In genomic region chr9:59949981-59950380, GRCm38 (mm10) we compare ENCODE assay signal across 21 mouse cellular contexts. TPM values are rescaled to one million over a fixed set of nuclear protein-coding genes. Genes with fewer than 3 reads are reported as not detected.
"Had no signal": no experiment of that assay in that cellular context is flagged by ENCODE, and none has a peak within 500 bp of the region (broad histone marks: within the 10 kb centered on the region; RNA-seq: fewer than 3 reads in every experiment).

No protein-coding gene starts in this region.

- H3K27ac ChIP-seq: liver, embryonic 12.5 days; liver, embryonic 14.5 days; midbrain, embryonic 10.5 days; midbrain, embryonic 13.5 days; neural tube, embryonic 13.5 days; neural tube, embryonic 15.5 days; stomach, embryonic 15.5 days; stomach, postnatal 0 days had no signal

- H3K4me3 ChIP-seq: liver, embryonic 12.5 days; midbrain, embryonic 10.5 days; midbrain, embryonic 13.5 days; myocyte; neural tube, embryonic 13.5 days; neural tube, embryonic 15.5 days; stomach, embryonic 15.5 days had no signal

- H3K4me2 ChIP-seq: liver, embryonic 12.5 days; lung, embryonic 14.5 days; midbrain, embryonic 13.5 days; neural tube, embryonic 13.5 days; neural tube, embryonic 15.5 days; stomach, embryonic 15.5 days had no signal

- H3K9ac ChIP-seq: liver, embryonic 12.5 days; liver, embryonic 14.5 days; lung, embryonic 14.5 days; midbrain, embryonic 13.5 days; neural tube, embryonic 13.5 days; neural tube, embryonic 15.5 days; stomach, embryonic 15.5 days had no signal

- H3K36me3 ChIP-seq: liver, embryonic 12.5 days; midbrain, embryonic 10.5 days; midbrain, embryonic 13.5 days; neural tube, embryonic 13.5 days; neural tube, embryonic 15.5 days; stomach, embryonic 15.5 days had no signal

- H3K9me3 ChIP-seq: liver, embryonic 12.5 days; midbrain, embryonic 10.5 days; midbrain, embryonic 13.5 days; neural tube, embryonic 13.5 days; neural tube, embryonic 15.5 days; stomach, embryonic 15.5 days had no signal

- H3K4me1 ChIP-seq: neural tube, embryonic 13.5 days; neural tube, embryonic 15.5 days had no signal

- DNase-seq: lung, adult 18-20 months; lung, embryonic 14.5 days; lung, postnatal 10 days; lung, postnatal 4 days; right cerebral cortex, postnatal 14 days; thymus, adult 2 months; thymus, postnatal 25 days had no signal

- ATAC-seq: liver, embryonic 12.5 days; midbrain, embryonic 13.5 days; midbrain, embryonic 16.5 days had no signal

- H3K27me3 ChIP-seq: midbrain, embryonic 13.5 days; neural tube, embryonic 13.5 days; neural tube, embryonic 15.5 days; stomach, embryonic 15.5 days had no signal

RNA-seq across cellular contexts. Expression of gene Nr2e3, which starts 10.5 kb away (rescaled TPM):
- polyA plus RNA-seq: liver, embryonic 12.5 days; liver, embryonic 14.5 days; lung, embryonic 14.5 days; lung, embryonic 16.5 days; midbrain, embryonic 10.5 days; midbrain, embryonic 13.5 days; midbrain, embryonic 16.5 days; myocyte; neural tube, embryonic 11.5 days; neural tube, embryonic 15.5 days; spleen, adult 2 months; stomach, postnatal 0 days; testis, adult 2 months; thymus, adult 2 months had no signal
